Mouse (Mus musculus) bone marrow, adult 2 months (tissue): Measurements from ENCODE around the gene Ankrd11. TPM values are rescaled to one million over a fixed set of nuclear protein-coding genes. Genes with fewer than 3 reads are reported as not detected.
A peak's percentile ranks its signal among the peaks of the same experiment; 100 is the strongest.

Source experiments
- H3K27ac ChIP-seq: fragments of 200-500 bp; 2 replicates; pipeline ENCODE4 v1.5.1; 2012; ENCODE audit warnings: low read depth, mild to moderate bottlenecking, control low read depth, inconsistent platforms, low read length; ENCODE audit not compliant: control insufficient read depth, poor library complexity, insufficient read depth
- H3K4me1 ChIP-seq: fragments of 200-500 bp; 2 replicates; pipeline ENCODE4 v1.6.1; 2011; ENCODE audit warnings: low read length; ENCODE audit not compliant: control insufficient read depth, insufficient read depth
- H3K4me3 ChIP-seq: fragments of 200-500 bp; replicated peaks from 2 replicates; pipeline ENCODE3; 2011; ENCODE audit warnings: mild to moderate bottlenecking, low read depth, low read length, control low read depth; ENCODE audit not compliant: control insufficient read depth
- CTCF ChIP-seq: fragments of 200-500 bp; IDR thresholded peaks from 2 replicates; pipeline ENCODE4 v1.5.1; 2011; ENCODE audit warnings: low read length, control low read depth; ENCODE audit not compliant: control insufficient read depth, insufficient read depth
- POLR2A ChIP-seq: fragments of 200-500 bp; IDR thresholded peaks from 2 replicates; pipeline ENCODE4 v1.6.1; 2011; ENCODE audit warnings: low read depth, mild to moderate bottlenecking, control low read depth, low read length, borderline replicate concordance; ENCODE audit not compliant: control insufficient read depth
- WGBS: fragments of 180-500 bp; shearing (Covaris S2); methylation state at CpG from one replicate; pipeline ENCODE4 v1.1.7; 2018; 5-methylcytosine and 5-hydroxymethylcytosine counted together
- polyA plus RNA-seq: library from polyadenylated mRNA; stranded (reverse); fragments of >200 nt; gene quantifications from 2 replicates; pipeline ENCODE4 v1.2.4, GENCODE M21; 2011; ENCODE audit warnings: low replicate concordance; ENCODE audit not compliant: missing spikeins, insufficient read depth, insufficient read length

Gene Ankrd11
- polyA plus RNA-seq, 1 experiment, result 78.7 TPM

DNA sequence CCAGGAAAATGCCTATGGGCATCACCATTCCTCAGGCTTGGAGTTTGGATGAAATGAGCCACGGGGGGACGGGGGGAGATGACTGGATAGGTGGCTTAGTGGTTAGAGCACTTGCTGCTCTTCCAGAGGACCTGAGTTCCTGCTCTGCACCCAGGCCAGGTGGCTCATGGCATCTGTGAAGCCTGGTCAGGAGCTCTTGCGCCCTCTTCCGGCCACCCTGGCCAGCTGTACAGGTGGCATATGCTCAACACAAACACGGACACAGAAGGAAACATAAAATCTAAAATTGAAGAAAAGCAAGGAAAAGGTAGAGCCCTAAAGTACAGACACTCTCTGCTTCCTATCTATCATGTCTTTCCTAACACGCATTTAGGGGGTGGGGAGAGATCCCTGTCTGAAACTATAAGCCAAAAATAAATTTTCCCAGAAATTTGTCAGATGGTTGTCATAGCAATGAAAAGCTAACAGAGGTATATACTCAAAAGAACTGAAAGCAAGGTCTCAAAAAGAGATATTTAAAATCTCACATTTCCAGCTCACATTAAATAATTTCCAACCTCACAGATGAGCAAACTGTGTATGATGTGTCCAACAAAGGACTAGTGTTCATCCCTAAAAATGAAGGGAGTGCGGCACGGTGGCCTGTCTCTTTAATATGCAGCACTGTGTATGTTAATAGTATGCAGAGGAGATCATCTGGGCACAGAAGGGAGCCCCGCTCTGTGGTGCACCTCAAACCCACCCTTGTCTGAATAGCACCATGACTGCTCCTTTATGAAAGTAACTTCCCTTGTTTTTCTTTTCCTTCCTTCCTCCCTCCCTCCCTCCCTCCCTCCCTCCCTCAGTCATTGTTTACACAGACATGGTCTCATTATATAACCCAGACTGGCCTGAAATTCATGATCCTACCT is 99.0 kb downstream of the Ankrd11 start:
- H3K27ac ChIP-seq, result no peak overlapping the region
- WGBS, result 63% methylated on average over 9 of the region's 9 CpGs

DNA sequence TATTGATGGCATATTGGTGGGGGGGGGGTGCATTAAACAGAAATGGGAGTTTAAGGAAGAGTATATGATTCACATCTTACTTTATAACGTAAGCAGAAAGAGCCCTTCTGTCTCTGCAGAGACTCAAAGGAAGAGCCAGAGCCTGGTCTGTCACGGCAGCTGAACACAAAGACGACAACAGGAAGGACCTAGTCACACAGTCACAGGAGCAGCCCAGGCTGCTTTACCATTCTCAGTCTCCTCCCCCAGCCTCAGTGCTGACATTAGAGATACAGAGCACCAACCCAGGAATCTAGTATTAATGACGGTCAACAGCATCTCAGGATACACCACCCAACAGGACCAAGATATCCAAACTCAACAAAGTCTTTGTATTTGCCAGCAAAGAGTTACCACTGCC is 103.5 kb downstream of the Ankrd11 start:
- no peak for TF ChIP-seq POLR2A
- TF ChIP-seq CTCF, result no peak
- WGBS, result 15% methylated on average over 4 of the region's 4 CpGs
- Histone ChIP-seq H3K27ac (no peak overlapping the region; the same call in 1 of the 2 replicates), H3K4me1 (peaks cover 9% of the 10 kb centered on the region), H3K4me3 (no peak overlapping the region)

More for the DNA sequence above, 99.0 kb downstream of the Ankrd11 start:
- Histone ChIP-seq H3K4me3 (no peak overlapping the region), H3K4me1 (peaks cover 7% of the 10 kb centered on the region)
- TF ChIP-seq POLR2A, result no peak
- peak; percentile 71 for TF ChIP-seq CTCF

DNA sequence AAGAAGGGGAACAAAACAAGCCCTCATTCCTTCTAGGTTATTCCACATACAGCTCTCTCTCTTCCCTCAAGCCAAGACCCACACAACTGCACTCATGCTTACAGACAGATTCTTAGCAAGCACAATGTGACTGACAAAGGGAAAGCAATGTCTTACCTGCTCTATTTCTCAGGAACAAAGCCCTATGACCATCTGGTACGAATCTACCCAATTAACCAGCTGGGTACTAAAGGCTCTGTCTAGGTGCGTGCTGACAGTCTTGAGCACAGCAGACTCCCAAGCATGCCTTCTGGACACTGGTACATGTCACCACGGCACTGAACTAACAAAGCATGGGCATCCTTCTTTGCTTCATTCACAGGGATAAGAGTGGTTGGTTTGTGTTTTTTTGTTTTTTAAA is 103.9 kb downstream of the Ankrd11 start:
- H3K4me3 ChIP-seq, result peak overlapping the region; percentile 27
- TF ChIP-seq POLR2A (no peak), CTCF (no peak)
- peak overlapping the region; percentile 68; the same call in 1 of the 2 replicates for H3K27ac ChIP-seq
- WGBS, result 71% methylated on average over 3 of the region's 3 CpGs
- H3K4me1 ChIP-seq, result peaks cover 10% of the 10 kb centered on the region

DNA sequence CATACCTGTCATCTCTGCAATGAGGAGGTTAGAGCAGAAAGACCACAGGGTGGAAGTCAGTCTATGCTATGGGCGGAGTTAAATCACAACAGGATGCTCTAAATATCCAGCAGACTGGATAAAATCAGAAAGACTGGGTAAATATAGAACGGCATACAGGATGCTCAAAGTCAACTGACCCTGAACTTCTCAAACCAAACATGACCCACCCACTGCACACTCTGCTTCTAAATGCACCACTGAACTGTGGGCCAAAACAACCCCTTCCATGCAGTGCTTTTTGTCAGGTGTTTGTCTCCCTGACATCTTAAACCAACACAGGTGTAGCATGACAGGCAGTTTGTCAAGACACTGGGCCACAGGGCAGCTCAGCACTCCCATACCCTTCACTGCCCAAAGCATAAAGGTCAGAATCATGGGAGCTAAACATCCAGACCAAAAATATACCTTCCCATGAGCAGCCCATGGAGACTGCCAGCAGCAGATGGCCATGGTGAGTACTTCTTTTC is 104.5 kb downstream of the Ankrd11 start:
- TF ChIP-seq POLR2A, result no peak
- TF ChIP-seq CTCF, result no peak
- H3K27ac ChIP-seq, result no peak overlapping the region; the same call in 1 of the 2 replicates
- WGBS, result 38% methylated on average over 2 of the region's 2 CpGs
- no peak overlapping the region for H3K4me3 ChIP-seq
- H3K4me1 ChIP-seq, result peaks cover 11% of the 10 kb centered on the region

DNA sequence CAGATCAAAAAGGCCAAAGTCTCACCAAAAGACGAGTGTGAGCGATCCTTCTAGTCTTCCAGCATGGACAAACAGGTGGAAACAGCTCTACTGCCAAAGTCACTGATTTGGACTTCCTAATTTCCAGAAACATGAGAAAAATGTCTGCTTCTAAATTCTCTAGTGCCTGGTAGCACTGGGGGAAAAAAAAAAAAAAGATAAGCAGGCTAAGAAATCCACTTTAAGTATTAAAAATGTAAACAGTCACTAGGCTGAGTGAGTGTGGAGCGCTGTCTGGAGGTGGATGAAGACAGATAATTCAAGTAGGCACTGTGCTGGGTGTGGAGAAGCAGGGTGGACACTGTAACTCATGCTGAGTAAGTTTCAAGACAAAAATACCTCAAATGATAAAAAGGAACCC is 106.2 kb downstream of the Ankrd11 start:
- H3K4me1 ChIP-seq, result peaks cover 13% of the 10 kb centered on the region
- no peak overlapping the region for H3K27ac ChIP-seq
- no peak overlapping the region for H3K4me3 ChIP-seq
- 78% methylated on average over 3 of the region's 3 CpGs for WGBS
- TF ChIP-seq POLR2A (no peak), CTCF (no peak)

DNA sequence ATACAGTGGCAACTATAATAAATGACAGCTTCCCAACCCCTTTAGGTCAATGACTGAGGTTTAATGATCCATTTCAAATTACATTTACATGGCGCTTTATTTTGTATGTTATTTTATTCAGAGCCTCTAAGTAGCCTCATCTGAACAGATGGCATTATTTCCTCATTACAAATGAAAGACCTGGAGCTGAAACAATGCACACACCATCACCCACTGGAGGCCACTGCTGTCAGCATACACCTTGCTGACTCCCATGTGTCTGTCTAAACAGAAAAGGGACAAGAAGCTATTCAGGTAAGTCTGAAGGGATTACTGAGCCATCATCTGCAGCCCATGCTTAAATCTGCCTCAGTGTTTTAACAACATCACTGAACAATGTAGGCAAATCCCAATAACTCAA is 107.0 kb downstream of the Ankrd11 start:
- TF ChIP-seq POLR2A (no peak), CTCF (no peak)
- H3K4me1 ChIP-seq, result peaks cover 13% of the 10 kb centered on the region
- 87% methylated on average over 1 of the region's 1 CpGs for WGBS

DNA sequence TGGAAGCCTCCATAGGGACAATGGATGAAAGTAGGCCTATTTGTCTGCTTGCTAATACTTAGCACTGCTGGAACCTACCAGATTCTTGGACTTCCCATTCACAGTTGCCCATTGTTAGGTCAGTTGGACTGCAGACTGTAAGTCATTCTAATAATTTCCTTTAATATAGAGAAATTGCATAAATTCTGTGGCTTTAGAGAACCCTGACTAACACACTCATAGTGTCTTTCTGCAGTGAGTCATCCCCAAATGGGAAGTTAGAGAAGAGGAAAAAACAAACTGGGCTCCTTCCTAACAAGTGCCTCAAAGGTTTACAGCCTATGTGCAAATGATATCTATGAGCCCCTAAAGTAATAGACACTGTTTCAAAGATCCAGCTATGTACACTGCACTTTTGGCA is 108.1 kb downstream of the Ankrd11 start:
- no peak overlapping the region; the same call in 1 of the 2 replicates for H3K27ac ChIP-seq
- H3K4me1 ChIP-seq, result peaks cover 11% of the 10 kb centered on the region
- TF ChIP-seq CTCF (no peak), POLR2A (no peak)
- H3K4me3 ChIP-seq, result no peak overlapping the region

More for the DNA sequence above, 107.0 kb downstream of the Ankrd11 start:
- H3K4me3 ChIP-seq, result no peak overlapping the region
- H3K27ac ChIP-seq, result no peak overlapping the region

DNA sequence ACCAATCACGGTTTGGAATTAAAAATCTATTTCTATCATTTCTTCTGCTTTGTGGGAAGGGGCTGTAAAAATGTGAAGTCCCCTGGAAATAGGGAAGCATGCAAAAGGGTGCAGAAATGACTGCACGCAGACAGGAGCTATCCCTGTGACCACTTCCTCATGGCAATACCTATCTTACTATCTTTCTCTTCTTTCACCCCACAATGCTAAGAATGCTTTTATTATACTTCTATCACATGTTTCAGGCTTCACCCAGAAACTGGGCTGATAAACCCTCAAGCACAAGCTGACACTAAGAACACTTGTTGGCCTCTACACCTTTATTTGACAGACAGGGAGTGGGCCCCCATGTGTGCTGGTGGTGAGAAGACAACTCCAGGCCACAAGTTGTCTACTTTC is 109.5 kb downstream of the Ankrd11 start:
- Histone ChIP-seq H3K4me3 (no peak overlapping the region), H3K4me1 (peaks cover 9% of the 10 kb centered on the region; the same call in 1 of the 2 replicates), H3K27ac (peak overlapping the region; percentile 56; the same call in 1 of the 2 replicates)
- TF ChIP-seq POLR2A (no peak), CTCF (no peak)
- WGBS, result 5% methylated on average over 2 of the region's 2 CpGs
